Mouse (Mus musculus): ENCODE results near the gene Stil.

DNA sequence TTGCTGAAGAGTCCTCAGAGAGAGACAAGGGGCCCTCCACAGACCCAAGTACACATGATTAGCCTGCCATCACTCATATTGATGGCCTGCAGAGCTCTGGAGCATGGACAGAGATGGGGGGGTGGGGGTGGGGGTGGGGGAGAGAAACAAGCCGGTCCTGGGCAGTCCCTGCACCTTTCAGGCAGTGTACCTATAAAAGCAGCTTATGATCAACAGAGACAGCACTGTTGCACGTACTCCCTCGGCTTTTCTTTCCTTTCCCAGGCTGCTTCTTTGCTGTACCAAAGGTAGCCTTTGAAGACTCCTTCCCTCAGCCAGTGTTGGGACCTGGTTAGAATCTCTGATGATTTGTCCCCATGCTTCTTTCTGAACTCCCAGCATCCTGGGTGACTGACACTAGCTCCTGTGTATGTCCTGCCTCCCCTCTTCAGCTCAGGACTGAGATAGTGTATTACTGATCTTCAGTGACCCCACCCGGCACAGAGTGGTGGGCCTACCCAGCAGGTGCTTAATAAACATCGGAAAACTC is 79.9 kb downstream of the Stil start:
- TF ChIP-seq POLR2A (IDR thresholded peaks at IDR 0.05; ENCODE audit: low read depth, low read length), result no peak
- no peak for TF ChIP-seq CTCF (conservative IDR thresholded peaks at IDR 0.05; ENCODE audit: insufficient read depth, insufficient read length, low read depth, low read length)

All from kidney, adult 2 months (tissue).